Mouse (Mus musculus) layer of hippocampus, postnatal 25 days (tissue): ENCODE results near the gene Olfr17. TPM values are rescaled to one million over a fixed set of nuclear protein-coding genes. Genes with fewer than 3 reads are reported as not detected.
"Not testable (repeated sequence)": the region's sequence is repeated elsewhere in the genome, so short reads cannot be mapped to it uniquely, and the experiment has no call there.

Experiments used
- DNase-seq, 2 experiments: peaks; one replicate each; pipeline ENCODE4 v3.0.0; 2022; ENCODE audit warnings: mixed read lengths in 2 of 2, low spot score in 1 of 2; ENCODE audit errors: extremely low spot score in 1 of 2
- total RNA-seq, 2 experiments: library from RNA; stranded (reverse); gene quantifications; 2 replicates each; pipeline ENCODE4 v1.2.3; 2021

Olfr17 gene
- total RNA-seq: not detected

GRCm38 (mm10) chr7:107092920-107093319 is at the start of gene Olfr17:
TSS of gene Olfr17 (plus strand) at chr7:107093220.
- DNase-seq: no peak

GRCm38 (mm10) chr7:107044407-107044806 is 48.6 kb upstream of the Olfr17 start:
- DNase-seq: no peak

GRCm38 (mm10) chr7:107045833-107046232 is 47.2 kb upstream of the Olfr17 start:
- peak in 1 of 2 experiments; percentile 56 for DNase-seq

- DNase-seq: no peak
These were observed 45.4 kb upstream of the Olfr17 start for GRCm38 (mm10) chr7:107047578-107047977.

GRCm38 (mm10) chr7:107070681-107071080 is 22.3 kb upstream of the Olfr17 start, which contains the start of gene Olfr714:
TSS of gene Olfr714 (plus strand) at chr7:107070981.
- DNase-seq: no peak

- DNase-seq: not testable (repeated sequence)
These were observed 17.2 kb downstream of the Olfr17 start, which contains the start of gene Olfr715b for GRCm38 (mm10) chr7:107110269-107110668. TSS of gene Olfr715b (minus strand) at chr7:107110369.

GRCm38 (mm10) chr7:107130983-107131382 is 38.0 kb downstream of the Olfr17 start, which contains the start of gene Olfr715:
TSS of gene Olfr715 (minus strand) at chr7:107131083.
- DNase-seq: not testable (repeated sequence)

- not testable (repeated sequence) for DNase-seq
These were observed 45.0 kb downstream of the Olfr17 start, which contains the start of gene Olfr716 for GRCm38 (mm10) chr7:107138027-107138426. TSS of gene Olfr716 (plus strand) at chr7:107138327.

Other genes starting within 250 kb of the Olfr17 start
- not detected for gene Olfr703, start 249.9 kb upstream of the Olfr17 start, total RNA-seq
- gene Olfr704, start 230.0 kb upstream of the Olfr17 start, total RNA-seq: not detected
- gene Olfr705, start 216.3 kb upstream of the Olfr17 start, total RNA-seq: not detected
- gene Olfr706, start 205.1 kb upstream of the Olfr17 start, total RNA-seq: not detected
- not detected for gene Olfr707, start 192.0 kb upstream of the Olfr17 start, total RNA-seq
- gene Olfr1532-ps1, start 185.2 kb upstream of the Olfr17 start, total RNA-seq: not detected
- not detected for gene Olfr709-ps1, start 161.0 kb upstream of the Olfr17 start, total RNA-seq
- not detected for gene Olfr710, start 144.9 kb upstream of the Olfr17 start, total RNA-seq
- under 1 TPM; 0.07 to 0.10 TPM for gene Olfr6, start 129.3 kb upstream of the Olfr17 start, total RNA-seq
- not detected for gene Olfr711, start 117.8 kb upstream of the Olfr17 start, total RNA-seq
- gene Olfr2, start 87.1 kb upstream of the Olfr17 start, total RNA-seq: not detected
- gene Olfr713, start 62.0 kb upstream of the Olfr17 start, total RNA-seq: not detected
- gene Olfr714, start 22.2 kb upstream of the Olfr17 start, total RNA-seq: not detected
- gene Olfr715b, start 17.1 kb downstream of the Olfr17 start, total RNA-seq: not detected
- not detected for gene Olfr715, start 37.9 kb downstream of the Olfr17 start, total RNA-seq
- gene Olfr716, start 45.1 kb downstream of the Olfr17 start, total RNA-seq: not detected
- gene Nlrp14, start 73.8 kb downstream of the Olfr17 start, total RNA-seq: not detected
- gene Rbmxl2, start 116.2 kb downstream of the Olfr17 start, total RNA-seq: not detected